Mouse (Mus musculus) ES-Bruce4 (cell line): ENCODE measurements around the gene Map3k20.

Experiments used
- CTCF ChIP-seq: IDR thresholded peaks from one replicate; pipeline ENCODE4 v1.8.1; 2011; ENCODE audit warnings: low read depth, low read length
- EP300 ChIP-seq: IDR thresholded peaks from 2 replicates; pipeline ENCODE4 v1.6.1; 2011; ENCODE audit warnings: low read depth, low read length; ENCODE audit not compliant: insufficient read depth
- POLR2A ChIP-seq: IDR thresholded peaks from one replicate; pipeline ENCODE4 v1.8.1; 2011; ENCODE audit warnings: low read length; ENCODE audit not compliant: insufficient read depth

- TF ChIP-seq CTCF (no peak), POLR2A (no peak), EP300 (no peak)
These were observed 45.6 kb downstream of the Map3k20 start for GRCm38 (mm10) chr2:72330955-72331481.
